Mouse (Mus musculus): Measurements from ENCODE around the gene Gdf3.
A peak's percentile ranks its signal among the peaks of the same experiment; 100 is the strongest.

Gene Gdf3

DNA sequence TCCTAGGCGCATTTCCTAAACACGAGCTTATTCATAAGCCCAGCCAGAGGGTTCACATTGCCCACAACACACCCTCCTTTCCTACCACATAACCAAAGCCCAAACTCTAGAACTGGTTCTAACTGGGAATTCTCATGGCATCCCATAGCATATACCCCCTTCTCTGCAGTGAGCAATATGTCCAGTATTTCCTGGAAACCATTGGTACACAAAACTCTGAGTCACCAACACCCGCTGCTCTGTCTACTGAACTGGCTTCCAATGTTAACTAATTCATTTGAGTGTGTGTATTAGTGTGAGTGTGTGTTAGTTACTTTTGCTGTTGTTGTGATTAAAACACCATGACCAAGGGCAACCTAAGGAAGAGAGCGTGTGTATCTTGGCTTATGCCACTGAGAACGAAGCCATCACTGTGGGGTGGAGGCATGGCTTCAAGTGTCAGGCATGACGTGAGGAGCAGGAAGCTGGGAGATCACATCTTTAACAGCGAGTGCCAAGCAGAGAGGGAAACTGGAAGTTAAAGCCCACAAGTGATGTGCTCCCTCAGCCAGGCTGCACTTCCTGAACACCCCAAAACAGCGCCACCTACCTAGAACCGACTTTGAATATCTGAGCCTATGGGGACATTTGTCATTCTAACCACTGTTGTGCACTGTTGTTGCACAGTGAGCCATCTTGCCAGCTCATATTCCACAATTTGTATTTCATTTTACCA is 44.7 kb downstream of the Gdf3 start:
- no peak for DNase-seq (ENCODE audit: low spot score in 2 of 2)

DNA sequence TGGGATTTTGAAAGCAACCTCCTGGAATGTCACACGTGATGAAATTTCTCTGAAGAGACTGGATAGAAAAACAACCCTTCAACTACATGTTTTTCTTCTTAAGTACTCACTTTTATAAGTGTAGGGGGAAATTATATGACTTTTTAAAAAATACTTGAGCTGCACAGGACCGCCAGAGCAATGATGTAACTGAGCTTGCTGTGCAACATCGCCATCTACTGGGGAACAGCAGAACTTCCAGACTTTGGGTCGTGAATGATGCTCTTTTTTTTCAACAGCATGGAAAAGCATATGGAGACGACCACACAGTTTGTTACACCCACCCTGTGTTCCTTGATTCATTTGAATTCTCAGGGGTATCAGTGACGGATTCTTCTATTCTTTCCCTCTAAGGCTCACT is 47.4 kb downstream of the Gdf3 start:
- peak; percentile 35 to 66 for DNase-seq (ENCODE audit: low spot score in 2 of 2)

DNA sequence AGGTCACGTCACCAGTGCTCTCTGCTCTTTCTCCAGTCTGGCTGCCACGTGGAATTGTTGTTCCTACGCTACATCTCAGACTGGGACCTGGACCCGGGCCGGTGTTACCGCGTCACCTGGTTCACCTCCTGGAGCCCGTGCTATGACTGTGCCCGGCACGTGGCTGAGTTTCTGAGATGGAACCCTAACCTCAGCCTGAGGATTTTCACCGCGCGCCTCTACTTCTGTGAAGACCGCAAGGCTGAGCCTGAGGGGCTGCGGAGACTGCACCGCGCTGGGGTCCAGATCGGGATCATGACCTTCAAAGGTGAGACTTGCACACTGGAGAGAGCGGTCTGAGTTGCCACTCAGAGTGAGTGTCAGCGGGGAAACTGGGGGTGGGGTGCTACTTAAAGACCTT is 48.9 kb downstream of the Gdf3 start:
- DNase-seq (ENCODE audit: low spot score in 2 of 2), result no peak

DNA sequence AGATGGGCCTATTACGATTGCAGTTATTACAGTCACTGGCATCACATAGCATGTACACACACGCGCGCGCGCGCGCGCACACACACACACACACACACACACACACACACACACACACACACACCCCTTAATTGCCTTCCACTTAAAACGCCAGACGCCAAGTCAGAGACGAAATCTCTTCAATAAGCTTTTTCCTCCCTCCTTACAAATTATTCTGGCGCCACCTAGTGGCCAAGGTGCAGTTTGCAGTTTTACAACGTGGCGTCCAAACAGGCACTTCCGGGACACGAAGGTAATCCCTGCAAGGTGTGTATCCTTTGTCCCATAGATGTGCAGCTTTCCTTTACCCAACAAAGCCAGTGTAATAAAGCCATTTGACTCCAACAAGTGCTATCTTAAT is 49.5 kb downstream of the Gdf3 start:
- peak; percentile 51 to 59 for DNase-seq (ENCODE audit: low spot score in 2 of 2)

DNA sequence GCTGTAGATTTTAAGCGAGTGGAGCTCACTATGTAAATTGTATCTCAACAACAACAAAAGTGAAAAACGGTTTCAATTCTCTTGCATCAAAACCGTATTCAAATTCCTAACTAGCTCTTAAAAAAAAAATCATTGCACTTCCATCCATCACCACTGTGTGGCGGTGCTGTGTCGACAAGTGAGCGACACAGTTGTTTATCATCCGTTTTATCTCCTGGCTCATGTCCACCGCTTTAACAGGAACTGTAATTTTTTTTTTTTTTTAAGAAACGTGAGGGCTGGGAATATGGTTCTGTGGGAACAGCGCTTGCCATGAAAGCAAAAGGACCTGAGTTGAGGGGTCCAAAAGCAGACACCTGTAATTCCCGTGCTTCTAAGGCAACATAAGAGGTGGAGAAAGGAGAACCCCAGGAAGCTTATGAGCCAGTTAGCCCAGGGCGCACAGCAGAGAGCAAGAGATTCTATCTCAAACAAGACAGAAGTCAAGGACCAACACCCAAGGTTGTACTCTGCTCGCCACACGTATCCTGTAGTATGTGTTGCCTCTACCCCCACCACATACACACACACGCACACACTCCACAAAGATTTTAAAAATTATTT is 52.8 kb downstream of the Gdf3 start:
- peak in 1 of 2 experiments; percentile 69 for DNase-seq (ENCODE audit: low spot score in 2 of 2)
